Mouse (Mus musculus) kidney, adult 2 months (tissue): ENCODE results near the gene Fgfr1op2. TPM values are rescaled to one million over a fixed set of nuclear protein-coding genes. Genes with fewer than 3 reads are reported as not detected.

ENCODE experiments used
- DNase-seq: peaks from one replicate; pipeline ENCODE4 v3.0.0; 2021
- H3K27ac ChIP-seq: fragments of 200-500 bp; 2 replicates; pipeline ENCODE4 v1.5.1; 2012; ENCODE audit warnings: low read depth, low read length, control low read depth, inconsistent platforms; ENCODE audit not compliant: insufficient read depth
- H3K27me3 ChIP-seq: fragments of 200-500 bp; replicated peaks from 2 replicates; pipeline ENCODE4 v1.6.1; 2012; ENCODE audit warnings: mild to moderate bottlenecking, moderate library complexity, low read length, inconsistent platforms; ENCODE audit not compliant: control insufficient read depth, insufficient read depth
- H3K36me3 ChIP-seq: fragments of 200-500 bp; 2 replicates; pipeline ENCODE4 v1.6.1; 2012; ENCODE audit warnings: mild to moderate bottlenecking, moderate library complexity, low read length, inconsistent platforms; ENCODE audit not compliant: control insufficient read depth, insufficient read depth
- H3K4me1 ChIP-seq: fragments of 200-500 bp; 2 replicates; pipeline ENCODE4 v1.6.1; 2011; ENCODE audit warnings: low read length; ENCODE audit not compliant: control insufficient read depth, insufficient read depth
- H3K4me3 ChIP-seq: fragments of 200-500 bp; 2 replicates; pipeline ENCODE4 v1.5.1; 2011; ENCODE audit warnings: mild to moderate bottlenecking, low read depth, low read length, control low read depth; ENCODE audit not compliant: insufficient read depth
- CTCF ChIP-seq: fragments of 200-500 bp; conservative IDR thresholded peaks from 2 replicates; pipeline ENCODE4 v1.5.1; 2011; ENCODE audit warnings: low read depth, mild to moderate bottlenecking, control low read depth, low read length, moderate library complexity, mixed read lengths; ENCODE audit not compliant: insufficient read depth, insufficient read length
- POLR2A ChIP-seq: fragments of 200-500 bp; IDR thresholded peaks from one replicate; pipeline ENCODE4 v1.6.1; 2011; ENCODE audit warnings: low read depth, low read length, control low read depth
- WGBS: fragments of 180-500 bp; shearing (Covaris S2); methylation state at CpG from one replicate; pipeline ENCODE4 v1.1.7; 2018; 5-methylcytosine and 5-hydroxymethylcytosine counted together
- polyA plus RNA-seq: library from polyadenylated mRNA; depleted of rRNA; stranded (reverse); fragments of >200 nt; gene quantifications from 2 replicates; pipeline ENCODE4 v1.2.3, GENCODE M21; 2012; rRNA removed

The Fgfr1op2 gene
- polyA plus RNA-seq: 35.3 and 36.3 TPM in 2 replicates

- DNase-seq: no peak
- WGBS: under 1% methylated on average over 13 of the region's 13 CpGs
Observed at GRCm38 (mm10) chr6:146576903-146577302, at the start of gene Fgfr1op2. Gene Fgfr1op2 (plus strand): TSS chr6:146577203.

GRCm38 (mm10) chr6:146527537-146527936 is 49.5 kb upstream of the Fgfr1op2 start:
- Histone ChIP-seq H3K4me3 (no peak overlapping the region), H3K36me3 (no peaks in the 10 kb centered on the region), H3K27me3 (no peaks in the 10 kb centered on the region), H3K27ac (no peak overlapping the region), H3K4me1 (no peaks in the 10 kb centered on the region)
- 51% methylated on average over 2 of the region's 2 CpGs for WGBS
- DNase-seq: no peak
- TF ChIP-seq POLR2A: no peak
- TF ChIP-seq CTCF: no peak

More at GRCm38 (mm10) chr6:146576903-146577302, at the start of gene Fgfr1op2:
- TF ChIP-seq POLR2A (no peak), CTCF (no peak)
- H3K36me3 ChIP-seq: no peaks in the 10 kb centered on the region; the same call in 1 of the 2 replicates
- H3K4me3 ChIP-seq: peak within 1 kb of the TSS; percentile 98
- H3K4me1 ChIP-seq: no peaks in the 10 kb centered on the region; the same call in 1 of the 2 replicates
- H3K27me3 ChIP-seq: no peaks in the 10 kb centered on the region
- peak within 1 kb of the TSS; percentile 99 for H3K27ac ChIP-seq

DNA sequence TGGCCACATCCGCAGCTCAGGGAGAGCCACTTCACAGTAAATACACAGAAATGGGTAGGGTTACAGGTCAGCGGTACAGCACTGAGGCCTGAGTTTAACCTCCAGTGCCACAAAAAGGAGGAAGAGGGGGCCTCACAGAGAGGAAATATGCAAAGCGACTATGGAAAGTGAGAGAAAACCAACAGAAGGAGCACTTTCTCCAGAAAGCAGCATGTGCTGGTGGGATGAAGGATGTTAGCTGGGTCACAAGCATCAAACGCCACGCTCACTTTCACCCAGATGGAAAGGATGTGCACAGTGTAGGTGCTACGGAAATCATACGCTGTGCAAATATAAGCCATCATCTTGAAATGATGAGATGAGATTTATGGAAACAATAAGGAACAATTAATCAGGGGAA is 46.6 kb upstream of the Fgfr1op2 start:
- H3K27ac ChIP-seq: peak overlapping the region; percentile 52
- TF ChIP-seq POLR2A (no peak), CTCF (no peak)
- H3K4me1 ChIP-seq: no peaks in the 10 kb centered on the region
- H3K27me3 ChIP-seq: no peaks in the 10 kb centered on the region
- 56% methylated on average over 7 of the region's 7 CpGs for WGBS
- DNase-seq: no peak
- H3K4me3 ChIP-seq: no peak overlapping the region
- H3K36me3 ChIP-seq: no peaks in the 10 kb centered on the region

- TF ChIP-seq CTCF: no peak
- no peak for TF ChIP-seq POLR2A
- peak; percentile 77 for DNase-seq
- Histone ChIP-seq H3K36me3 (no peaks in the 10 kb centered on the region), H3K27me3 (no peaks in the 10 kb centered on the region), H3K27ac (peak overlapping the region; percentile 3; the same call in 1 of the 2 replicates), H3K4me1 (no peaks in the 10 kb centered on the region), H3K4me3 (no peak overlapping the region)
- 35% methylated on average over 5 of the region's 5 CpGs for WGBS
Observed at GRCm38 (mm10) chr6:146530769-146531168, 46.2 kb upstream of the Fgfr1op2 start.

DNA sequence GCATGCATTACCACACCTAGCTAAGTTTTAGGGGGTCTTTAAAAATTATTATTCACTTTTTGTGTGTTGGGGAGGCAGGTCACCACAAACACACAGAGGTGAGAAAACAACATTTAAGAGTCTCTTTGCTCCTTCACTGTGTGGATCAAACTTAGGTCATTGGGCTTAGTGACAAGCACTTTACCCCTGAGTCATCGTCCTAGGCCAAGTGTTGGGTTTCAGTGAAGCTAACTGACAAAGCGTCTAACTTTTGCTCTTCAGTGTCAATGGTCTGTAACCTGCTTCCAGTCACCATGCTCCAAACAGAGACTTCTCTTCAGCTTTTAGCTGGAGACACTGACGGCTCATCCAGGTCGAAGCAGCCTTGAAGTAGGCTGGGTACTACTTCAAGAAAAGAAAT is 43.9 kb upstream of the Fgfr1op2 start:
- TF ChIP-seq CTCF (no peak), POLR2A (no peak)
- Histone ChIP-seq H3K4me3 (no peak overlapping the region), H3K27me3 (no peaks in the 10 kb centered on the region), H3K36me3 (no peaks in the 10 kb centered on the region), H3K4me1 (no peaks in the 10 kb centered on the region), H3K27ac (no peak overlapping the region)
- 72% methylated on average over 4 of the region's 4 CpGs for WGBS
- no peak for DNase-seq

- no peak for TF ChIP-seq POLR2A
- TF ChIP-seq CTCF: no peak
- 97% methylated on average over 5 of the region's 5 CpGs for WGBS
- no peaks in the 10 kb centered on the region for H3K27me3 ChIP-seq
Observed at GRCm38 (mm10) chr6:146535501-146535900, 41.5 kb upstream of the Fgfr1op2 start.

DNA sequence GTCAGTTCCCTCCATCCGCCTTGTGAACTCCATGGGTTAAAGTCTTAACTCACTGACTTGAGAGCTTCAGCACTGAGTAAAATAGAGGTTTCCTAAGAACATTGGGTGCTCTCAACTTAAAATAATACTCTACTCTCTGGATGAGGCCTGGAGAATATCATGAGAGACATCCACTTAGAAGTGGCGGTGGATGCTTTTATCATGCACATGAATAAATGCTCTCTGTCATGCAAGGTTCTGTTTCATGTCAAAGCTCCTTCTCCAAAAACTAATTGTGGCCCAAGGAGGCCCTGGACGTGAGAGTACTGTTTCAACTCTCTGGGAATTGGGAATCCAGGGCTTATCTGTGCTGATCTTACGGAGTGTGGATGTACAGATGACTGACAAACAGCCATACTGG is 39.9 kb upstream of the Fgfr1op2 start:
- Histone ChIP-seq H3K4me3 (no peak overlapping the region), H3K27me3 (no peaks in the 10 kb centered on the region), H3K27ac (no peak overlapping the region), H3K4me1 (no peaks in the 10 kb centered on the region), H3K36me3 (no peaks in the 10 kb centered on the region)
- TF ChIP-seq CTCF: no peak
- TF ChIP-seq POLR2A: no peak
- DNase-seq: no peak
- 95% methylated on average over 4 of the region's 4 CpGs for WGBS

More at GRCm38 (mm10) chr6:146535501-146535900, 41.5 kb upstream of the Fgfr1op2 start:
- Histone ChIP-seq H3K4me3 (no peak overlapping the region), H3K36me3 (no peaks in the 10 kb centered on the region), H3K27ac (no peak overlapping the region), H3K4me1 (no peaks in the 10 kb centered on the region)
- DNase-seq: no peak

DNA sequence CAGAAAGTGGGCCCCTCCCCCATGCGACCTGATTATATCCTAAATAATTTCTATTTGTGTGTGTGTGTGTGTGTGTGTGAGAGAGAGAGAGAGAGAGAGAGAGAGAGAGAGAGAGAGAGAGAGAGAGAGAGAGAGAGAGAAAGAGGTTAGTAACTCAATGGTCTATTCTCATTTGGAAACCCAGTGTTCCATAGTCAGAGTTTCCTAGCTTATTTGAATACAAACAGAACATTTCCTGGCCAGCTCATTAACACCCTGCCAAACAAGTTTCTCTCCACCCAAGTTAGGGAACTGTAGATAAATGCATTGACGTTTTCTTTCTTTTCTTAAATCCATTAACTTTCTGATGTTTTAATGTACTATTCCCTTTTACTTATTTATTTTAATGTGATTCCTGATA is 38.9 kb upstream of the Fgfr1op2 start:
- H3K27me3 ChIP-seq: no peaks in the 10 kb centered on the region
- H3K4me3 ChIP-seq: no peak overlapping the region
- 68% methylated on average over 2 of the region's 2 CpGs for WGBS
- DNase-seq: no peak
- no peaks in the 10 kb centered on the region for H3K36me3 ChIP-seq
- no peak overlapping the region for H3K27ac ChIP-seq
- TF ChIP-seq POLR2A: no peak
- no peak for TF ChIP-seq CTCF
- no peaks in the 10 kb centered on the region for H3K4me1 ChIP-seq
